Mouse (Mus musculus) stomach, embryonic 14.5 days (tissue): Measurements from ENCODE around the gene Plch2. TPM values are rescaled to one million over a fixed set of nuclear protein-coding genes. Genes with fewer than 3 reads are reported as not detected.
"Not testable (repeated sequence)": the region's sequence is repeated elsewhere in the genome, so short reads cannot be mapped to it uniquely, and the experiment has no call there.

ENCODE experiments used
- ATAC-seq: fragments of 200-750 bp; cut with Nextera tagmentation; 2 replicates; pipeline ENCODE4 v1.8.0; 2017; ENCODE audit warnings: low read depth, moderate TSS enrichment; ENCODE audit not compliant: insufficient number of reproducible peaks, insufficient read depth, low FRiP score
- H3K27ac ChIP-seq: fragments of 300-500 bp; sonication (generic); 2 replicates; pipeline ENCODE4 v1.5.1; 2014; ENCODE audit warnings: mild to moderate bottlenecking, low read length, moderate library complexity, mixed read lengths
- H3K27me3 ChIP-seq: fragments of 300-500 bp; sonication (generic); 2 replicates; pipeline ENCODE4 v1.6.1; 2014; ENCODE audit warnings: low read length, control low read depth, mixed read lengths; ENCODE audit not compliant: control insufficient read depth, insufficient read depth
- H3K36me3 ChIP-seq: fragments of 300-500 bp; sonication (generic); 2 replicates; pipeline ENCODE4 v1.6.1; 2014; ENCODE audit warnings: mild to moderate bottlenecking, control low read depth, low read length, moderate library complexity, mixed read lengths; ENCODE audit not compliant: control insufficient read depth, insufficient read depth
- H3K4me1 ChIP-seq: fragments of 300-500 bp; sonication (generic); 2 replicates; pipeline ENCODE4 v1.6.1; 2014; ENCODE audit warnings: low read length, control low read depth, mixed read lengths; ENCODE audit not compliant: control insufficient read depth, insufficient read depth
- H3K4me2 ChIP-seq: fragments of 300-500 bp; sonication (generic); replicated peaks from 2 replicates; pipeline ENCODE4 v1.6.1; 2014; ENCODE audit warnings: low read depth, low read length, control low read depth
- H3K4me3 ChIP-seq: fragments of 300-500 bp; sonication (generic); 2 replicates; pipeline ENCODE4 v1.5.1; 2014; ENCODE audit warnings: low read depth, low read length, control low read depth
- H3K9ac ChIP-seq: fragments of 300-500 bp; sonication (generic); replicated peaks from 2 replicates; pipeline ENCODE4 v1.6.1; 2014; ENCODE audit warnings: low read depth, mild to moderate bottlenecking, control low read depth, low read length, moderate library complexity, mixed read lengths
- H3K9me3 ChIP-seq: fragments of 300-500 bp; sonication (generic); 2 replicates; pipeline ENCODE4 v1.6.1; 2016; ENCODE audit warnings: low read depth, low read length, control low read depth; ENCODE audit not compliant: control insufficient read depth
- WGBS: fragments of 180-500 bp; shearing (Covaris S2); extraction: QIAGEN DNeasy Blood & Tissue Kit; methylation state at CpG from one replicate; pipeline ENCODE4 v1.1.7; 2014; 5-methylcytosine and 5-hydroxymethylcytosine counted together
- polyA plus RNA-seq: library from polyadenylated mRNA; unstranded; fragments of >200 nt; fragmentation: Nextera tagmentation; extraction: Ambion mirVana; gene quantifications from 2 replicates; pipeline ENCODE4 v1.2.1, GENCODE M21; 2014

Plch2 gene
- polyA plus RNA-seq, 1 experiment from 2014 or later: 25.9 TPM

DNA sequence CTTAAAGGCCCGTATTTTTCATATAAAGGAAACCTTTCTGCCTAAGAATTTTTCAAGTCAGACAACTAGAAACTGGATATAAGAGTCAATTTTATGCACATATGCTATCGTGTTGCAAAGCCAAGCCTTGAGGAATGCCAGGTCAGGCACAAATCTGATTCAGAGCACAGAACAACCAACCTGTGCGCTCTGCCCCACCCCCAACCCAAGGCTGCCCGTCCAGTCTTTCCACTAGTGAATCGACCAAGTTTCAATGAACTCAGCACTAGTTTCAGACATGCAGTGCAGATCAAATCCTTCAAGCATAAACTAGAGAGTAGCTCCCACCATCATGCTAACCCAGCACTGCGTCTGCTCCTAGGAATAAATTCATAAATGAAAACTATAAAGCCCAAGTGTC is 23.1 kb upstream of the Plch2 start:
- H3K9ac ChIP-seq: no peak overlapping the region
- H3K27ac ChIP-seq: no peak overlapping the region
- H3K4me1 ChIP-seq: peaks cover 5% of the 10 kb centered on the region; the same call in 1 of the 2 replicates
- no peaks in the 10 kb centered on the region for H3K27me3 ChIP-seq
- no peaks in the 10 kb centered on the region for H3K9me3 ChIP-seq
- no peak for ATAC-seq
- WGBS: 76% methylated on average over 6 of the region's 6 CpGs
- no peak overlapping the region for H3K4me2 ChIP-seq
- H3K36me3 ChIP-seq: peaks cover 73% of the 10 kb centered on the region
- H3K4me3 ChIP-seq: no peak overlapping the region

DNA sequence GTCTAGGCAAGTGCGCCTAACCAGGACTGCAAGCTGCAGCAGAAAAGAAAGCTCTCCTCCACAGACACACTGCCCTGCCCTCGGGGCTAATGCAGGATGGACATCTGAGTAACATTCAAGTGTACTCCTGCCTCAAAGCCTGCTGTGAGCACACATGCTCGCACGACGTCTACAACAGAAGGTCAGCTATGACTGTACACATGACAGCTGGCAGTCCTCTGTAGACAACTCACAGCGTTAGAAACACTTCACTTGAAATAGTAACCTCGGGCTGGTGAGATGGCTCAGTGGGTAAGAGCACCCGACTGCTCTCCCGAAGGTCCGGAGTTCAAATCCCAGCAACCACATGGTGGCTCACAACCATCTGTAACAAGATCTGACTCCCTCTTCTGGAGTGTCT is 22.2 kb upstream of the Plch2 start:
- not testable (repeated sequence) for ATAC-seq, H3K4me3 ChIP-seq, H3K9ac ChIP-seq, H3K27me3 ChIP-seq, H3K9me3 ChIP-seq, H3K4me2 ChIP-seq, H3K27ac ChIP-seq, H3K4me1 ChIP-seq
- 85% methylated on average over 10 of the region's 10 CpGs for WGBS
- H3K36me3 ChIP-seq: peaks cover 80% of the 10 kb centered on the region

DNA sequence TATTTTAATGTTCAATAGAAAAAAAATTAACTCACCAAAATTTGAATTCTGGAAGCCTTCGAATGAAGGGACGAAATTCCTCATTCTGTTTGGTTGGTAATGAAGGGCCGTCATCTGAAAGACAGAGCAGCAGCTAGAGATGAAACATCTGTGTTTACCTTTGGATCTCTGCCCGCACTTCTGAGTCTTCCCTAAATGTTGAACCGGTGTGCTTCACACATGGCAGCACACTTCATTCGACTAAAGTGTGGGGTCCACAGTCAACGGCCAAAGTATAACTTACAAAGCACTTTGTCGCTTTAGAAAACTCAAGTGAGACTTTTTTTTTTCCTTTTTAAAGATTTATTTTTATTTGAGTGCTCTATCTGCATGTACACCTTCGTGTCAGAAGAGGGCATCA is 20.1 kb upstream of the Plch2 start:
- Histone ChIP-seq H3K9ac (no peak overlapping the region), H3K4me2 (no peak overlapping the region), H3K27me3 (no peaks in the 10 kb centered on the region), H3K4me3 (no peak overlapping the region), H3K27ac (no peak overlapping the region), H3K9me3 (no peaks in the 10 kb centered on the region), H3K4me1 (no peaks in the 10 kb centered on the region), H3K36me3 (peaks cover 82% of the 10 kb centered on the region)
- no peak for ATAC-seq
- 56% methylated on average over 9 of the region's 9 CpGs for WGBS

DNA sequence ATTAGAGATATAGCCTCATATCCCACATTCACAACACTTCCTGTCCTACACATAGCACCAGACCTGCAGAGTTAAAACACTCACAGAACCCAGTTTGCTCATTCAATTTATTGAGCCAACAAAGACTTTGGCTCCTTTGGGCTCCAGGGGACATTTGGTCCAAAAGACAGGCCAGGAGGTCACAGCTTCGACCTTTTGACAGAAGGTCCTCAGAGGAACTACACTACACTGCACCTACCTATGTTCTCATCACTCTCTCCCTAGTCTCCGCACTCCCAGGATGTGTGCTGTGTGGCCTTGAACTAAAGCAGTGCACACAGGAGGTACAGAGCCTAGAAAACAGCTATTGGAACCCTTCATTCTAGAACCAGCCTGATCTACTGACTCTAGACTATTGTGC is 19.2 kb upstream of the Plch2 start:
- no peaks in the 10 kb centered on the region for H3K4me1 ChIP-seq
- H3K36me3 ChIP-seq: peaks cover 84% of the 10 kb centered on the region
- H3K27ac ChIP-seq: no peak overlapping the region
- H3K9me3 ChIP-seq: no peaks in the 10 kb centered on the region
- H3K4me3 ChIP-seq: no peak overlapping the region
- WGBS: 92% methylated on average over 2 of the region's 2 CpGs
- H3K9ac ChIP-seq: no peak overlapping the region
- H3K27me3 ChIP-seq: no peaks in the 10 kb centered on the region
- no peak for ATAC-seq
- no peak overlapping the region for H3K4me2 ChIP-seq

DNA sequence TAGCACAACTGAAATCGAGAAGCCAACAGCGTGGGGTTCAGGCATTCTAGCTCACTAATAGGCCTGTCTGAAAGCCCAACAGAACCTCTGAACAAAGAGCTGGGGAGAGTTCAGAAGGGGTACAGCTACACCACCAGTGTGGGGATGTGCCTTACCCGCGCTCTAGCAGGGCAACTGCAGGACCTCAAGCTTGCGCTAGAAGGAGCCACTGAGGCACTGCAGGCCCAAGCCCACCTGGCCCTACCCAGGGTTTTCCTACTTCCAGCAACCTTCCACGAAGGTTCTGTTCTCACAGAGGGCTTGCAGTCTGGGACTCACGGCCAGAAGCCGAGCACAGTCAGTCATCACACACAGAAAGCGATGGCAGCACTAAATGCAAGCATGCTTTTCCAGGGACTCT is 18.6 kb upstream of the Plch2 start:
- no peak overlapping the region for H3K9ac ChIP-seq
- H3K4me3 ChIP-seq: no peak overlapping the region
- no peak overlapping the region for H3K27ac ChIP-seq
- H3K36me3 ChIP-seq: peaks cover 85% of the 10 kb centered on the region
- no peaks in the 10 kb centered on the region for H3K4me1 ChIP-seq
- H3K9me3 ChIP-seq: no peaks in the 10 kb centered on the region
- no peaks in the 10 kb centered on the region for H3K27me3 ChIP-seq
- ATAC-seq: no peak
- no peak overlapping the region for H3K4me2 ChIP-seq
- 88% methylated on average over 9 of the region's 9 CpGs for WGBS

DNA sequence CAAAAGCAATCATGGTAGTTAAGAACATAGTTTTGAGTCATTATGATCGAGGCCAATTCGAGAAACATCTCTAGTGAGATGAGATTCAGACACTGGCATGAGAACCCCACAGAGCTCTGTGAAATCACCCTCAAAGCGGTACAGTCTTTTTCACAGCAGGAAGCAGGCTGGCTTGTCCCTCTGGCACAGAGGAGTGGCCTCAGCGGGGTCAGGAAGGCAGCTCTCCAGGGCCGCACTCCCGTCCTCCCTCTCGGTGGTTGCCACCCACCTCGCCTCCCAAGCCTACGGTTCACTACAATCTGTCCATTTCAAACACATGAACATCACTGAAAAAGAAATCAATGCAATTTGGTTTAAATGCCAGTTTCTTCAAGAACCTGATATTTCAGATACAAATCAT is 17.8 kb upstream of the Plch2 start:
- H3K4me1 ChIP-seq: no peaks in the 10 kb centered on the region
- H3K4me3 ChIP-seq: no peak overlapping the region
- H3K9ac ChIP-seq: no peak overlapping the region
- H3K27ac ChIP-seq: no peak overlapping the region
- H3K27me3 ChIP-seq: no peaks in the 10 kb centered on the region
- ATAC-seq: no peak
- H3K36me3 ChIP-seq: peaks cover 85% of the 10 kb centered on the region
- WGBS: 79% methylated on average over 9 of the region's 9 CpGs
- H3K9me3 ChIP-seq: no peaks in the 10 kb centered on the region
- no peak overlapping the region for H3K4me2 ChIP-seq

DNA sequence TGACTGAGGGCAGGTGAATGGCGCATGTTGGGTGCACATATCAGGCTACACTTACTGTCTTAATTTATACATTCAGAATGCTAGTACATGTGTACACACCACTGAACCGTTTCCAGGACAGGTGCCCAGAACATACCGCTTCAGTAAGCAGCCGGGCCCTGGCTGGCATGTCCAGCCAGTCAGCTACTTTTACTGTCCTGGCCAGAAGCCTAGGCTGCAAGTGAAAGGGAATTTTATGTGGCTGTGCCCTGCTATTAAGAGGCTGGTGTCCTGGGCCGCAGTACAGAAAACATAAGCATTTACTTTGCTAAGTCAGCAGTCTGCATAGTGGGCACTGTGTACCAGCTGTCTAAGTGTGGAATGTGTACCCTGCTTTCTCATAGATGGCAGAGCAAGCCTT is 14.3 kb upstream of the Plch2 start:
- Histone ChIP-seq H3K27ac (no peak overlapping the region), H3K4me2 (no peak overlapping the region), H3K4me1 (peaks cover 7% of the 10 kb centered on the region), H3K27me3 (no peaks in the 10 kb centered on the region), H3K4me3 (no peak overlapping the region), H3K36me3 (peaks cover 77% of the 10 kb centered on the region), H3K9ac (no peak overlapping the region), H3K9me3 (no peaks in the 10 kb centered on the region)
- ATAC-seq: no peak
- WGBS: 93% methylated on average over 5 of the region's 5 CpGs

DNA sequence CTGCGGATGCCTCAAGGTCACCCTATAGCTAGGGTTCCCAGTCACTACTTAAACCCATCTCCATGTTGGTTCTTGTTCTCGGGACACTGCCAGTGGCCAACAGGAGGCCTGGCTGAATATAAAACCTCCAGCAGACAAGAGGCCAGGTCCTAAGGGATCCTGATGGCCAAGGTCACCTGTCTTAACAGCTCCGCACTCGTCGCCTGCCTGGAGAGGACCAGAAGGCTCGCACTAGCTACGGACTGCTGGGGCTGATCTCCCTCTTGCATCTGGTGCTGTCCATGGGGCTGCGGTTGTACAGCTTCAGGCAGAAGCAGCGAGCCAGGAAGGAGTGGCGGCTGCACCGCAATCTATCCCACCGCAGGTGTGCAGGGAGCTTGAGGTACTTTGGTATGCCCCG is 13.6 kb upstream of the Plch2 start:
- peaks cover 70% of the 10 kb centered on the region for H3K36me3 ChIP-seq

DNA sequence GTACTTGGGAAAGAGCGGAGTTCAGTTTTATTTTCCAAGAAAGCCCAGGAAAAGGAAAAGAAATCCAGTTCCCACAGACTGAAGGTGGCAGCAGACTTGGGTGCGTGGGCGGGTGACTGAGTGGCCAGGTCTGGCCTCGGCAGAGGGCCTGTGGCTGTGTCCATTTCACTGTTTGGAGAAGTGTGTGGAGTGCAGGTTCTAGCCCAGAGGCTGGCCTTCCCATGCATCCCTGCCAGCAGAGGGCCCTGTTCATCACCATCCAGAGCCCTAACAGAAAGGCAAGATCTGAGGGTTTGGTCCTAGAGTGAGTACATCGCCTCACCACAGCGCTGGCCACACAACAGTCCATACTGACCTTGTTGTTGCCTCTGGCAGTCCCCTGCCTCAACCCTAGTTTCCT is 12.6 kb upstream of the Plch2 start:
- Histone ChIP-seq H3K27ac (no peak overlapping the region), H3K4me1 (peaks cover 7% of the 10 kb centered on the region), H3K4me2 (no peak overlapping the region), H3K4me3 (no peak overlapping the region), H3K27me3 (no peaks in the 10 kb centered on the region), H3K9me3 (no peaks in the 10 kb centered on the region), H3K36me3 (peaks cover 61% of the 10 kb centered on the region), H3K9ac (no peak overlapping the region)
- WGBS: 86% methylated on average over 6 of the region's 6 CpGs
- no peak for ATAC-seq

More for the DNA sequence above, 13.6 kb upstream of the Plch2 start:
- 88% methylated on average over 13 of the region's 13 CpGs for WGBS
- no peaks in the 10 kb centered on the region for H3K27me3 ChIP-seq
- no peak overlapping the region for H3K9ac ChIP-seq
- no peak overlapping the region for H3K4me2 ChIP-seq
- no peak for ATAC-seq
- H3K9me3 ChIP-seq: no peaks in the 10 kb centered on the region
- peaks cover 7% of the 10 kb centered on the region for H3K4me1 ChIP-seq
- no peak overlapping the region for H3K27ac ChIP-seq
- no peak overlapping the region for H3K4me3 ChIP-seq
